Mouse (Mus musculus): ENCODE results near the gene Lax1. TPM values are rescaled to one million over a fixed set of nuclear protein-coding genes. Genes with fewer than 3 reads are reported as not detected.

Gene Lax1
- polyA plus RNA-seq, 1 experiment from 2014 or later = 0.45 TPM

- Histone ChIP-seq H3K9ac (ENCODE audit: low read length) (no peak overlapping the region), H3K27me3 (ENCODE audit: control insufficient read depth, insufficient read depth, low read length) (no peaks in the 10 kb centered on the region), H3K4me2 (ENCODE audit: low read length) (no peak overlapping the region), H3K9me3 (ENCODE audit: control insufficient read depth, low read length) (no peaks in the 10 kb centered on the region), H3K4me3 (ENCODE audit: control insufficient read depth in 1 of 2, insufficient read depth in 1 of 2, low read depth in 1 of 2, low read length in 2 of 2) (no peak overlapping the region), H3K4me1 (ENCODE audit: control insufficient read depth in 2 of 2, insufficient read depth in 2 of 2, low read length in 2 of 2) (peaks cover 3 to 5% of the 10 kb centered on the region in 2 experiments; a peak in 2 of 4 replicates), H3K27ac (replicated peaks in 1 of 2; ENCODE audit: control insufficient read depth in 1 of 2, insufficient read depth in 1 of 2, low read depth in 2 of 2, low read length in 2 of 2) (no peak overlapping the region), H3K36me3 (ENCODE audit: control insufficient read depth, insufficient read depth, low read length) (peaks cover 49% of the 10 kb centered on the region)
- 66% methylated on average over 3 of the region's 3 CpGs for WGBS
- ATAC-seq (ENCODE audit: insufficient number of reproducible peaks, insufficient read depth, low FRiP score, low read depth) = no peak
Measured at GRCm38 (mm10) chr1:133718296-133718695, 28.4 kb upstream of the Lax1 start.

- Histone ChIP-seq H3K27me3 (ENCODE audit: control insufficient read depth, insufficient read depth, low read length) (no peaks in the 10 kb centered on the region), H3K4me1 (ENCODE audit: control insufficient read depth in 2 of 2, insufficient read depth in 2 of 2, low read length in 2 of 2) (peaks cover 3 to 5% of the 10 kb centered on the region in 2 experiments; a peak in 2 of 4 replicates), H3K36me3 (ENCODE audit: control insufficient read depth, insufficient read depth, low read length) (peaks cover 54% of the 10 kb centered on the region), H3K4me2 (ENCODE audit: low read length) (no peak overlapping the region), H3K27ac (replicated peaks in 1 of 2; ENCODE audit: control insufficient read depth in 1 of 2, insufficient read depth in 1 of 2, low read depth in 2 of 2, low read length in 2 of 2) (no peak overlapping the region), H3K4me3 (ENCODE audit: control insufficient read depth in 1 of 2, insufficient read depth in 1 of 2, low read depth in 1 of 2, low read length in 2 of 2) (no peak overlapping the region), H3K9ac (ENCODE audit: low read length) (no peak overlapping the region), H3K9me3 (ENCODE audit: control insufficient read depth, low read length) (no peaks in the 10 kb centered on the region)
- 25% methylated on average over 7 of the region's 7 CpGs for WGBS
- no peak for ATAC-seq (ENCODE audit: insufficient number of reproducible peaks, insufficient read depth, low FRiP score, low read depth)
Measured at GRCm38 (mm10) chr1:133716464-133716863, 26.6 kb upstream of the Lax1 start.

GRCm38 (mm10) chr1:133715191-133715590 lies 25.3 kb upstream of the Lax1 start:
- peaks cover 52% of the 10 kb centered on the region for H3K36me3 ChIP-seq (ENCODE audit: control insufficient read depth, insufficient read depth, low read length)
- H3K4me1 ChIP-seq (ENCODE audit: control insufficient read depth in 2 of 2, insufficient read depth in 2 of 2, low read length in 2 of 2) = peaks cover 3 to 5% of the 10 kb centered on the region in 2 experiments; a peak in 2 of 4 replicates
- no peak overlapping the region for H3K9ac ChIP-seq (ENCODE audit: low read length)
- H3K9me3 ChIP-seq (ENCODE audit: control insufficient read depth, low read length) = no peaks in the 10 kb centered on the region
- H3K4me3 ChIP-seq (ENCODE audit: control insufficient read depth in 1 of 2, insufficient read depth in 1 of 2, low read depth in 1 of 2, low read length in 2 of 2) = no peak overlapping the region
- no peak overlapping the region for H3K27ac ChIP-seq (replicated peaks in 1 of 2; ENCODE audit: control insufficient read depth in 1 of 2, insufficient read depth in 1 of 2, low read depth in 2 of 2, low read length in 2 of 2)
- WGBS = 50% methylated on average over 1 of the region's 1 CpGs
- H3K4me2 ChIP-seq (ENCODE audit: low read length) = no peak overlapping the region
- ATAC-seq (ENCODE audit: insufficient number of reproducible peaks, insufficient read depth, low FRiP score, low read depth) = no peak
- no peaks in the 10 kb centered on the region for H3K27me3 ChIP-seq (ENCODE audit: control insufficient read depth, insufficient read depth, low read length)

DNA sequence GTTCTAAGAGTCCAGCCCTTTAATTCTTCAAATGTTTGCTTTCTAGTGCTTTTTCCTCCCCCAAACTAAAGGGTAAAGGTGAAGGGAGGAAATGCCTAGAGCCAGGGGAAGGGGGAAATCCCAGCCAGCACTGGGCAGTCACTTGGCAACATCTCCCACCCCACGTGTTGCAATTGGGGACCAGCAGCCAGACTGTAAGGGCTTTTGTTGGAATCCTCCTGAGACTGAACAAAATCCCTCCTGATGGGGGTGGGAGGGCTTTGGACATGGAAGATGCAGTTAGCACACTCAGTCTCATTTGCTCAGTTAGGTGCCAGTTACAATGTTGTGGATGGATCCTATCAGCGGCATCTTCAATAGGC lies 23.1 kb upstream of the Lax1 start:
- 48% methylated on average over 2 of the region's 2 CpGs for WGBS
- no peak overlapping the region for H3K4me3 ChIP-seq (ENCODE audit: control insufficient read depth in 1 of 2, insufficient read depth in 1 of 2, low read depth in 1 of 2, low read length in 2 of 2)
- peaks cover 57% of the 10 kb centered on the region for H3K36me3 ChIP-seq (ENCODE audit: control insufficient read depth, insufficient read depth, low read length)
- H3K9me3 ChIP-seq (ENCODE audit: control insufficient read depth, low read length) = no peaks in the 10 kb centered on the region
- no peaks in the 10 kb centered on the region for H3K27me3 ChIP-seq (ENCODE audit: control insufficient read depth, insufficient read depth, low read length)
- peaks cover 3 to 5% of the 10 kb centered on the region in 2 experiments; a peak in 2 of 4 replicates for H3K4me1 ChIP-seq (ENCODE audit: control insufficient read depth in 2 of 2, insufficient read depth in 2 of 2, low read length in 2 of 2)
- H3K4me2 ChIP-seq (ENCODE audit: low read length) = no peak overlapping the region
- H3K9ac ChIP-seq (ENCODE audit: low read length) = no peak overlapping the region
- H3K27ac ChIP-seq (replicated peaks in 1 of 2; ENCODE audit: control insufficient read depth in 1 of 2, insufficient read depth in 1 of 2, low read depth in 2 of 2, low read length in 2 of 2) = no peak overlapping the region
- no peak for ATAC-seq (ENCODE audit: insufficient number of reproducible peaks, insufficient read depth, low FRiP score, low read depth)

DNA sequence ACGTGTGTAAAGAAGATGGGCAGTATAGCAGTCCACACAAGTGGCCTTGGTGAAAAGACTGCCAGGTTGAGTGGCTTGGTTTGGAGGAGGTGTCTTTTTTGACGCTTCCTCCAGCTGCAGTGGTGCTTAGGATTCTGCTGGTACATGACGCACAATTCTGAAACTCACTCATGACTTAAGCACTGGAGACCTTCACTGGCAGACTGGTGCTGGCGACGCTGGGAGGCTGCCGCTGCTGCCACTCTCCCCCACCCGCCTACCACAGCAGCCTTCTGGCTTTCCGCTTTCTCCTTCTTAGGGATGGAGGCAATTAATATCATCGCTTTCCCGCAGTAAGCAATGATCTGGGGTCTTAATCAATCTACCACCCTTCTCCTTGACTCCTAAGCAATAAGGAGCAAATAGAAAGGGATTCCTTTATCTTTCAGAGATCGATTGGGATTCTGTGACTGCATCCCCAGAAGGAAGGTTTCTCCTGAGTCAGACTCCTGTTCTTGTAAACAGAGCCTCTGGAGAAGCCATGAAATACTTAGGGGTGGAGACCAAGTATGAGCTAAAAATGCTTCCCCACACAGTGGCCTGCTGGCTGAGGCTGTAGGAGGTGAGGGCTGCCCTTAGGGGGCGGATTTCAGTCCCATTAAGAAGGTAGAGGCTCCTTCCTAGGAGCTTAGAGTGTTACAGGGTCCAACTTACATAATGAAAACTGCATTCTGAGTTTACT lies 22.5 kb upstream of the Lax1 start:
- peaks cover 57% of the 10 kb centered on the region for H3K36me3 ChIP-seq (ENCODE audit: control insufficient read depth, insufficient read depth, low read length)
- H3K9me3 ChIP-seq (ENCODE audit: control insufficient read depth, low read length) = no peaks in the 10 kb centered on the region
- no peak overlapping the region for H3K4me2 ChIP-seq (ENCODE audit: low read length)
- no peak for ATAC-seq (ENCODE audit: insufficient number of reproducible peaks, insufficient read depth, low FRiP score, low read depth)
- H3K4me3 ChIP-seq (ENCODE audit: control insufficient read depth in 1 of 2, insufficient read depth in 1 of 2, low read depth in 1 of 2, low read length in 2 of 2) = no peak overlapping the region
- H3K27ac ChIP-seq (replicated peaks in 1 of 2; ENCODE audit: control insufficient read depth in 1 of 2, insufficient read depth in 1 of 2, low read depth in 2 of 2, low read length in 2 of 2) = no peak overlapping the region
- H3K9ac ChIP-seq (ENCODE audit: low read length) = no peak overlapping the region
- H3K27me3 ChIP-seq (ENCODE audit: control insufficient read depth, insufficient read depth, low read length) = no peaks in the 10 kb centered on the region
- peaks cover 3 to 5% of the 10 kb centered on the region in 2 experiments; a peak in 2 of 4 replicates for H3K4me1 ChIP-seq (ENCODE audit: control insufficient read depth in 2 of 2, insufficient read depth in 2 of 2, low read length in 2 of 2)
- 67% methylated on average over 12 of the region's 12 CpGs for WGBS

- no peaks in the 10 kb centered on the region for H3K27me3 ChIP-seq (ENCODE audit: control insufficient read depth, insufficient read depth, low read length)
- H3K4me1 ChIP-seq (ENCODE audit: control insufficient read depth in 2 of 2, insufficient read depth in 2 of 2, low read length in 2 of 2) = peaks cover 3 to 4% of the 10 kb centered on the region in 2 experiments; a peak in 2 of 4 replicates
- WGBS = 71% methylated on average over 6 of the region's 6 CpGs
- H3K4me2 ChIP-seq (ENCODE audit: low read length) = no peak overlapping the region
- H3K27ac ChIP-seq (replicated peaks in 1 of 2; ENCODE audit: control insufficient read depth in 1 of 2, insufficient read depth in 1 of 2, low read depth in 2 of 2, low read length in 2 of 2) = no peak overlapping the region
- H3K9ac ChIP-seq (ENCODE audit: low read length) = no peak overlapping the region
- H3K36me3 ChIP-seq (ENCODE audit: control insufficient read depth, insufficient read depth, low read length) = peaks cover 57% of the 10 kb centered on the region
- no peak for ATAC-seq (ENCODE audit: insufficient number of reproducible peaks, insufficient read depth, low FRiP score, low read depth)
- H3K4me3 ChIP-seq (ENCODE audit: control insufficient read depth in 1 of 2, insufficient read depth in 1 of 2, low read depth in 1 of 2, low read length in 2 of 2) = no peak overlapping the region
- H3K9me3 ChIP-seq (ENCODE audit: control insufficient read depth, low read length) = no peaks in the 10 kb centered on the region
Measured at GRCm38 (mm10) chr1:133711376-133711775, 21.5 kb upstream of the Lax1 start.

- H3K9ac ChIP-seq (ENCODE audit: low read length) = no peak overlapping the region
- ATAC-seq (ENCODE audit: insufficient number of reproducible peaks, insufficient read depth, low FRiP score, low read depth) = no peak
- H3K27ac ChIP-seq (replicated peaks in 1 of 2; ENCODE audit: control insufficient read depth in 1 of 2, insufficient read depth in 1 of 2, low read depth in 2 of 2, low read length in 2 of 2) = no peak overlapping the region
- peaks cover under 1 to 3% of the 10 kb centered on the region in 2 experiments; a peak in 2 of 4 replicates for H3K4me1 ChIP-seq (ENCODE audit: control insufficient read depth in 2 of 2, insufficient read depth in 2 of 2, low read length in 2 of 2)
- WGBS = 71% methylated on average over 6 of the region's 6 CpGs
- no peaks in the 10 kb centered on the region for H3K9me3 ChIP-seq (ENCODE audit: control insufficient read depth, low read length)
- no peak overlapping the region for H3K4me3 ChIP-seq (ENCODE audit: control insufficient read depth in 1 of 2, insufficient read depth in 1 of 2, low read depth in 1 of 2, low read length in 2 of 2)
- H3K36me3 ChIP-seq (ENCODE audit: control insufficient read depth, insufficient read depth, low read length) = peaks cover 57% of the 10 kb centered on the region
- no peaks in the 10 kb centered on the region for H3K27me3 ChIP-seq (ENCODE audit: control insufficient read depth, insufficient read depth, low read length)
- H3K4me2 ChIP-seq (ENCODE audit: low read length) = no peak overlapping the region
Measured at GRCm38 (mm10) chr1:133710895-133711294, 21.0 kb upstream of the Lax1 start.

- ATAC-seq (ENCODE audit: insufficient number of reproducible peaks, insufficient read depth, low FRiP score, low read depth) = no peak
- Histone ChIP-seq H3K27me3 (ENCODE audit: control insufficient read depth, insufficient read depth, low read length) (no peaks in the 10 kb centered on the region), H3K36me3 (ENCODE audit: control insufficient read depth, insufficient read depth, low read length) (peaks cover 60% of the 10 kb centered on the region), H3K4me3 (ENCODE audit: control insufficient read depth in 1 of 2, insufficient read depth in 1 of 2, low read depth in 1 of 2, low read length in 2 of 2) (no peak overlapping the region), H3K9ac (ENCODE audit: low read length) (no peak overlapping the region), H3K27ac (replicated peaks in 1 of 2; ENCODE audit: control insufficient read depth in 1 of 2, insufficient read depth in 1 of 2, low read depth in 2 of 2, low read length in 2 of 2) (no peak overlapping the region), H3K9me3 (ENCODE audit: control insufficient read depth, low read length) (no peaks in the 10 kb centered on the region), H3K4me1 (ENCODE audit: control insufficient read depth in 2 of 2, insufficient read depth in 2 of 2, low read length in 2 of 2) (peaks cover 0 to 3% of the 10 kb centered on the region in 2 experiments; a peak in 1 of 4 replicates), H3K4me2 (ENCODE audit: low read length) (no peak overlapping the region)
- 84% methylated on average over 3 of the region's 3 CpGs for WGBS
Measured at GRCm38 (mm10) chr1:133709292-133709691, 19.4 kb upstream of the Lax1 start.
